17 mouse cellular contexts compared by ENCODE assay signal in the genomic region with DNA sequence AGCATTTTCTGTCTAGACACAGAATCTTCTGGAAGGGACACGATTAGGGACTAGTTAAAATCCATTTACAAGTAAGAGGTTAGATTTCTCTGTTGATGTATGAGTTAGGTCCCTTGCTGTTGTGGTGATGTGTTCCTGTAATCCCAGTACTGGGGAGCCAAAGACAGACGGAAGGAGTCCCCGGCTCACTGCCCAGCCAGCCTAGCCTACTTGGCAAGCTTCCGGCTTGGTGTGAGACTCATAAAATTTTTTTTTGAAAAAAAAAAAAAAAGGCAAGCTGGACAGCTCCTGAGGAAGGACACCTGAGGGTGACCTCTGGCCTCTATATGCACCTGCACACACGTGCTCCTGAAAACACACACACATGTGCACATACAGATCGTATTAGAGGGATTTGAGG.
A peak's percentile ranks its signal among the peaks of the same experiment; 100 is the strongest.
DNase-seq lines count a peak whose midpoint lies in the region.
"Had no signal": no experiment of that assay in that cellular context is flagged by ENCODE, and none has a peak within 500 bp of the region (broad histone marks: within the 10 kb centered on the region; RNA-seq: fewer than 3 reads in every experiment).

No protein-coding gene starts in this region.

- DNase-seq in adrenal gland, postnatal 14 days: peak; percentile 29
- DNase-seq in adrenal gland, adult 18-20 months (ENCODE audit: low spot score in 2 of 2): no peak
- DNase-seq in brain, adult 2 months (ENCODE audit: low read depth, low spot score): peak; percentile 42
- peak; percentile 37 for DNase-seq in cerebellum, adult 9-11 months
- peak; percentile 28 for DNase-seq in retina, postnatal 1 day
- no peak for DNase-seq in kidney, adult 9 months
- no peak for DNase-seq in urinary bladder, postnatal 10 days (ENCODE audit: low spot score)
- DNase-seq: adrenal gland, adult 2 months; forebrain, postnatal 0 days; gastrocnemius, postnatal 10 days; kidney, adult 2 months; kidney, postnatal 4 days; left cerebral cortex, postnatal 4 days; liver, postnatal 0 days; right cerebral cortex, adult 18-20 months; spleen, adult 18-20 months; thymus, postnatal 25 days had no signal

Comparison
In these comparisons a context has a peak if more than half of its experiments do, and no peak if none do; other contexts are left out.
1. DNase-seq: peak in adrenal gland, postnatal 14 days (single experiment), brain, adult 2 months (single experiment), cerebellum, adult 9-11 months (single experiment) and retina, postnatal 1 day (single experiment); none in adrenal gland, adult 18-20 months (0 of 2), kidney, adult 9 months (single experiment) and urinary bladder, postnatal 10 days (single experiment).